Mouse (Mus musculus) adrenal gland, adult 8-10 months (tissue): Measurements from ENCODE around the gene Tnfrsf1a. TPM values are rescaled to one million over a fixed set of nuclear protein-coding genes. Genes with fewer than 3 reads are reported as not detected.
A peak's percentile ranks its signal among the peaks of the same experiment; 100 is the strongest.

Experiments
- DNase-seq: peaks from one replicate; pipeline ENCODE4 v3.0.0; 2022
- total RNA-seq, 4 experiments: library from RNA; stranded (reverse); gene quantifications; 2 replicates each; pipeline ENCODE4 v1.2.4; 2022

The Tnfrsf1a gene
- total RNA-seq, 4 experiments from 2014 or later = 194 to 259 (median 215) TPM

DNA sequence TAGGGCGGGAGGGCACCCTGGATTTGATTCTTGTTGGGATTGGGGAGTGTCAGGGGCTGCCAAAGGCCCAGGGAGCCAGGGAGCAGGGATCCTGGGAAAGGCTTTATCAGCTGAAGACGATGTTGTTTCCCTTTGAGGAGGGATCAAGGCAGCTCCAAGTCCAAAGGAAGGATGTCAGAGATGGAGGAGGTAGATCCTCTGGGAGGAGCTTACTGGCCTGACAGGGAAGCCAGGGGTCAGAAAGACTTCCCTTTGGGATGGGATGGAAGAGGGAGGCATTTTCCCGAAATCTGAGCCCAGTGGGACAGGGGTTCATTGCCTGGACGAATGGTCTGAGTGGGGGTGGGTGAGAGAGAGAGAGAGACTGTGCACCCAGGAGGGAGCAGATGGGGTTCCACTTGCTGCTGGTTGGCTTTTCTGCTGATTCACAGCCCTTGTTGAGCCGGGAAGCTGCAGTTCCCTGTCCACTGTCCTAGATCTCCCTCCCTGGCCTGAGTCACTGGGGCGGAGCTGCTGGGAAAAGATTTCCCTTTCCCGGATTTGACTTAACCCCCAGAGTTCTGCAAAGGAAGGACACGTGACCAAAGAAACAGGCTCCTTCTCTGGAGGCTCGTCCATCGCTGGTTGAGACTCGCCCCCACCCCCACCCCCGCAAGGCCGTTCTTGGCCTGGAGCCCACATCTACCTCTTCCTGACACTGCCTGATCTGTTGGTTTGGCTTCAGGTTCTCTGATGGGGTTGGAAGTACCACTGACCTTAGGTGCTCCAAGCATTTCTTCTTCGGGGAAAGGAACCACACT is 5.4 kb downstream of the Tnfrsf1a start:
- peak; percentile 85 for DNase-seq

DNA sequence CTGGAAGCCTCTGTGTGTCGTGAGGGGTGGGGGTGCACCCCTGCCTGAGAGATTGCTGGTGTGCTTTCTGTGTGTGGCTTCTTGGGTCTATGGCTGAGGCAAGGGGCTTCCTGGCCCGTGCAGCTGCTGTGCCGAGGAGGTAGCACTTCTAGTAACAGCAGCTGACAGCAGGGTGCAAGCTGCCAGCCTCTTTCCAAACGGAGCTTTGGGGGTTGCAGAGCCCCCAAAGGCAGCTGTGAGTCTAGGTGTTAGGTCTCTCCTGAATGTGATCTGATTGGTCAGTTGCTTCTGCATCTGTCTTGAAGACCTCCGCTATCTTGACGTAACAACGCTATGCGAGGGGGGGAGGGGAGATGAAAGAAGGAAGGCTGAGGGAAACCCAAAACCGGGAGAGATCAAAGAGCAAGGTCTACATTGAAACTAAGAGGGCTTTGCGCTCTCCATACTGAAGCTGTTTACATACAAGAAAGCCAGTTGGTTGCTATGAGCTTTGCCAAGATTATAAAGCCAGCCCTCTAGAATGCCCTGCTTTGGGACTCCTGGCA is 6.1 kb downstream of the Tnfrsf1a start:
- DNase-seq = no peak

DNA sequence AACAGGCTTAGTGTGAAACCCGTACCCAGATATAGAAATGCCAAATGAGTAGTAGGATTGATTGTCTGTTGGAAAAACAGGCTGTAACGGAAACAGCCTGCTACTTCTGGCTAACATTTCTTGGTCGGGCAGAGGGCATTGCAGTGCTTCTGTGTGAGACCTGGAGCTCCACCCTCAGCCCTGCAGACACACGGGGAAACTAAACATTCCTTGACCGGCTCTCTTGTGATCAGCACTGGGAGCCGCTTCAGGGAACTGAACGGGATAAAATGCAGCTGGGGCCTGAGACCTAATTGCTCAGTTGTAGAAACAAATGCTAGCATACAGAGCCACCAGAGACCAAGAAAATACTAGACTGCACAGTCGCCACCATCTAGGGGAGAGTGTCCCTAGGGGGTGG is 7.1 kb downstream of the Tnfrsf1a start:
- DNase-seq = no peak

DNA sequence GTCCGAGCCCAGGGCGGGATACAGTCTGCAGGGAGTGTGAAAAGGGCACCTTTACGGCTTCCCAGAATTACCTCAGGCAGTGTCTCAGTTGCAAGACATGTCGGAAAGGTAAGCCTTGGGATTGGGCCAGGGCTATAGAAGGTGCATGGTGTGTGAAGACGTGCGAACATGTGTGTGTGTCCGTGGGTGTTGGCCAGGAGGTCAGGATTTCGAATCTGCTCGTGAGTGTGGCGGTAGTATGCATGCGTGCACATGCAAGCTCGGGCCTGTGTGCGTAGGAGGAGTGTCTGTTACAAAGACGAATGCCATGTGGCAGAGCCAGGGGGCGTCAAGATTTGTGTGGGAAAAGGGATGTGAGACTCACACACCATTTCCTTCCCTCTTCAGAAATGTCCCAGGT is 8.2 kb downstream of the Tnfrsf1a start:
- DNase-seq = no peak

DNA sequence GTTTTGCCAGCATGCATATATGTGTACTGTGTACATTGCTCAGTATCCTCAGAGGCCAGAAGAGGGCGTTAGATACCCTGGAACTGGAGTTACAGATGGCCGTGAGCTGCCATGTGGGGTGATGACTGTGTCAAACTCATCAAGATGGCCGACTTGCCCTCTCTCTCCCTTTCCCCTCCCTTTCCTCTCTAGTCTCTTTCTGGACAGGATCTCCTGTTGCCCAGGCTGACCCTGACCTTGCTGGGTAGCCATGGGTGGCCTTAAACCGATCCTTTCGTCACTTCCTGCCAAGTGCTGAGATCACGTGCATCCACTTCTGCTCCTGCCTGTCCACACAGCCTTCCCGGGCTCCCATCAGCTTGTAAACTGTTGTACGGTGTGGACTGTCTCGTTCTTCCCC is 10.8 kb downstream of the Tnfrsf1a start:
- peak; percentile 81 for DNase-seq

DNA sequence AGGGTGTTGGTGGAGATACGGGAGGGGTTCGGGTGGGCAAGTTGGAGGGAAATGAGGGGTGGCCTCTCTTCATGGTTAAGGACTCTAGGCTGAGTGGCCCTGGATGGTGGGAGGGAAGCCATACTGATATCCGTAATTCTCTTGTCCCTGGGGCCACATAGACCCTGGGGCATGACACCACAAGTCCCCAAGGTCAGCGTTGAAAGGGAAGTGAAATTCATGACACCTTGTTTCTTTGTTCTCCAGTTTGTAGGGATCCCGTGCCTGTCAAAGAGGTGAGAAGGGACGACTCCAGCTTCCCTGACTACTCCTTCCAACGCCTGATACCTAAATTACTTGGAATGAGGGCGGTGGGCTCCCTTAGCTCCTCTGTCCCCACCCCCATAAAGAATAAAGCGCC is 11.7 kb downstream of the Tnfrsf1a start:
- no peak for DNase-seq

DNA sequence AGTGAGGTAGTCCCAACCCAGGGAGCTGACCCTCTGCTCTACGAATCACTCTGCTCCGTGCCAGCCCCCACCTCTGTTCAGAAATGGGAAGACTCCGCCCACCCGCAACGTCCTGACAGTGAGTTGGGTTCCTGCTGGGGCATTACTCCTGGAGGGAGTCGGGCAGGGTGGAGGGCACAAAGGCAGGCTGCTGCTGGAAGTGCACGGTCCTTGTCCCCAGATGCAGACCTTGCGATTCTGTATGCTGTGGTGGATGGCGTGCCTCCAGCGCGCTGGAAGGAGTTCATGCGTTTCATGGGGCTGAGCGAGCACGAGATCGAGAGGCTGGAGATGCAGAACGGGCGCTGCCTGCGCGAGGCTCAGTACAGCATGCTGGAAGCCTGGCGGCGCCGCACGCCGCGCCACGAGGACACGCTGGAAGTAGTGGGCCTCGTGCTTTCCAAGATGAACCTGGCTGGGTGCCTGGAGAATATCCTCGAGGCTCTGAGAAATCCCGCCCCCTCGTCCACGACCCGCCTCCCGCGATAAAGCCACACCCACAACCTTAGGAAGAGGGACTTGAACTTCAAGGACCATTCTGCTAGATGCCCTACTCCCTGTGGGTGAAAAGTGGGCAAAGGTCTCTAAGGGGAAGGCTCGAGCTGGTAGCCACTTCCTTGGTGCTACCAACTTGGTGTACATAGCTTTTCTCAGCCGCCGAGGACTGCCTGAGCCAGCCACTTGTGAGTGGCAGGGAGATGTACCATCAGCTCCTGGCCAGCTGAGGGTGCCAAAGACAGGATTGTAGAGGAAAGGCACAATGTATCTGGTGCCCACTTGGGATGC is 12.5 kb downstream of the Tnfrsf1a start:
- no peak for DNase-seq

DNA sequence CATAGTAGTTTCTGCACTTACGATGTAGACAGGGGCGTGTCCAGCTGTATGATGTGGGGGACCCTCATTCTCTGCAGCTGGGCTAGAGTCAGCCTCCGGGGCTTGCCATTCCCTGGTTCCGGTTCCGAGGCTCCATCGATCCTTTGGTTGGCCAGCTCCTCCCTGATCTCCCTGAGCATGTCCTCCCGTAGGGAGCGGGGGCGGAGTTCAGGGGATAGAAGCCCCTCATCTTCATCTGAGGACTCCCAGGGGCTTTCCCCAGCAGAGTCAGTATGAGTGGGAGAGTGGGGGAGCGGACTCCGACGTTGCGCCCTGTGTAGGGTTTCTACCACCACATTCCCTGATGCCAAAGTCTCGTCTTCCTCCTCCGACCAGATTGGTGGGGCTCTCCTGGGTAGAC is 13.9 kb downstream of the Tnfrsf1a start:
- DNase-seq = no peak

DNA sequence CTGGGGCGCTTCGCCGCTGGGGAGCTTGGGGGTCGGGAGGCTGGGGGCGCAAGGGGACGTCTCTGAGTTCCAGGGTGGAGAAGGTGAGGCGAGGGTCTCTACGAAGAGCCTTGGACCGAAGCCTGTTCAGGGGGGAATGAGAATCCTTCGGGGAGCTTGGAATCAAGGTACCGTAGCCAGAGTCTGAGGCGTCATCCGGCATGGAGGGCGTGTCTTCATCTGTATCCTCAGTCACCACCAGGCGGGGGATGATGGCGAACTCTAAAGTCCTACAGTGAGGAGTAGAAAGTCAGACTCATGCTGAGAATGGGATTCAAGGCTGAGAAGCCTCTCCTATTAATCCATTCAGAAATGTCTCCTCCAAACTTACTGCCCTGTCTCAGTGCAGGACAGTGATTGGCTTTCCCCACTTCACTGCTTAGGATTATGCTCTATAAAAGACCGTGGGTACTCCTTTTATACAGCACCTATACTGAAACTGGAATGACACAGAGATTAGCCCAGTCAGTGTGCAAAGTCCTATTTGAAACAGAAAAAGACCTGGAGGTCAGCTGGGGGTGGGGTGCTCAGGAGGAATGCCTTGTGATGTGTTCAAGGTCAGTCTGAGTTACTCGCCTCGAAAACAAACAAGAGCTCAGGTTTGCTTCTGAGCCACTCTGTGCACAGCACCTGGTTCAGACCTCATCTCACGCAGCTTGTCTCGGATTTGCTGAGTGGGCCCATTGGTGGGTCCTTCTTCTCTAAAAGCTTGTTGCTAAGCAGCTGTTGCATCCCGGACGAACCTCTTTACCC is 14.5 kb downstream of the Tnfrsf1a start:
- no peak for DNase-seq

DNA sequence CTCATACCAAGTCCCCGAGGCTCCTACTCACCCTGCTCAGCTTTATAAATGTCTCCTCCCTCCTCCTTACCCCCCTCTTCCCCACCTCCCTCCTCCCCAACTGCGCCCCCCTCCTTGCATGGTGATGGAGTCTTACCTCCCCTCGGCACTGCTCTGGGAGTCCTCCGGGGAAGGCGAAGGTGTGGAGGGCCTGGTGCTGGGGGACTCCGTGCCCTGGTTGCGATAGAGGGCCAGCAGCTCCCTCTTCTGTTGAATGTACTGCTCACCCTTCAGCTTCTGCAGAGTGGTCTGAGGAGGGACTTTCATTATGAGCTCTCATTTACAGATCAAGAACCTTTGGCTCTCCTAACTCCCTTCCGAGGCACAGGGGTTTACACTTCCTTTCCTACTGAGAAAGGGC is 15.3 kb downstream of the Tnfrsf1a start:
- no peak for DNase-seq

DNA sequence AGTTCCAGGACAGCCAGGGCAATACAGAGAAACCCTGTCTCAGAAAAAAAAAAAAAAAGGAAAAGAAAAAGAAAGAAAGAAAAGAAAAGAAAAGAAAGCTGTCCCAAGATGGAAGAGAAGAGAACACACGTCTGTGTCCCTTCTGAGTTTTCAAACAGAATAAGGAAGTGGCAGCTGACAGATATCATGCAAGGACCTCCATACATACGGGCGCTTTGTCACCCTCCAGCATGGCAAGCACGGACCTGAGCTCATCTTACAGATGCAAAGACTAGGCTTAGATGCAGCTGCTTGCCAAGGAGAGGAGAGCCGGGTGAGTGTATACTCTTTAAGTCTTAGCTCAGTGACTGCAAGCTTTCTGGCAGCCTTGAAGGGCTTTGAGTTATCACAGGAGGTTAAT is 16.4 kb downstream of the Tnfrsf1a start:
- no peak for DNase-seq

DNA sequence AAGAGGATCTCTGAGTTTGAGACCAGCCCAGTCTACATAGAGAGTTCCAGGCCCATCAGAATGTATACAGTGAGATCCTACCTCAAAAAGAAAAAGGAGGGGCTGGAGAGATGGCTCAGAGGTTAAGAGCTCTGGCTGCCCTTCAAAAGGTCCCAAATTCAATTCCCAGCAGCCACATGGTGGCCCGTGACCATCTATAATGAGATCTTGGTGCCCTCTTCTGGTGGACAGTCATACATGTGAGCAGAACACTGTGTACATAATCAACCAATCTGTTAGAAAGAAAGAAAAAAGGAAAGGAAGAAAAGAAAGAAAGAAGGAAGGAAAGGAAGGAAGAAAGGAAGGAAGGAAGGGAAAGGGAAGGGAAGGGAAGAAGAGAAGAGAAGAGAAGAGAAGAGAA is 17.0 kb downstream of the Tnfrsf1a start:
- no peak for DNase-seq

DNA sequence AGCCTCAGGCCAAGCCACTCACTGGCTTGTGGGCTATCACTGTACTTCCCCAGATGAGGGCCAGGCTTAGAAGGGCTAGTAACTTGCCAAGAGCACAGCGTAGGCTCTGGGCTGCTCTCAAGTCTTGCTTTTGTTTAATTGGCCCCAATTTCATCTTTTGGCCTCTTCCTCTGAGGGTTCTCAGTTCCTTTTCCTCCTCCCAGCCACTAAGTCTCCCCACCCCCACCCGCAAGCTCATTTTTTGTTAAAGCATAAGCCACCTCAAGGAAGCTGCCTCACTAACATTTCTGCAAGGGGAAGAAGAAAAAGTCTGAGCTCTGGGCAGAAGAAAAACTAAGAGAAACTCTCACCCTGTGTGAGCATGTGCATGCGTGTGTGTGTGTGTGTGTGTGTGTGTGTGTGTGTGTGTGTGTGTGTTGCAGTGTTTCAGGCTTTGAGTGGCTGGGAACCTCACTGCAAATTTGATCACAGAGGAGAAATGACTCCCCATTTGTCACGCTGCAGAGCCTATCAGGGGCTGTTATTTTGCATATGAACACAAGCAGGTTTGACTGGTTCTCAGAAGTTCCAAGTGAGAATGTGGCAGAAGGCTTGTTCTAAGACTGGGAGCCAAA is 18.7 kb downstream of the Tnfrsf1a start:
- no peak for DNase-seq

DNA sequence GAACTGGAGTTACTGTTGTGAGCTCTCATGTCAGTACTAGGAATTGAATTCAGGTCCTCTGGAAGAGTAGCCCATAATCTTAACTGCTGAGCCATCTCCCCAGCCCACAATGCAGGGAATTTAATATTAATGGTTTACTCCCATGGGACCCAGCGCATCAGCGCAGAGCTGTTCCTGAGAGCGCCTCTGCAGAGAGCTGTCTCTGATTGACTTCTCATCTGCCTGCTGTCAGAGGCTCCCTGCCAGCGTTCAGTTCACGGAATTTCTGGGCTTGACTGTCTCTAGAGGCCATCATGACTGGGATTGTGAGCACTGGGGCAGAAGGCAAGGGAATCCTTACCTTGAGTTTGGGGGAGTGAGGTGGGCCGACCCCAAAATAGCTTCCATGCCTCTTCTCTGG is 27.9 kb downstream of the Tnfrsf1a start:
- no peak for DNase-seq

DNA sequence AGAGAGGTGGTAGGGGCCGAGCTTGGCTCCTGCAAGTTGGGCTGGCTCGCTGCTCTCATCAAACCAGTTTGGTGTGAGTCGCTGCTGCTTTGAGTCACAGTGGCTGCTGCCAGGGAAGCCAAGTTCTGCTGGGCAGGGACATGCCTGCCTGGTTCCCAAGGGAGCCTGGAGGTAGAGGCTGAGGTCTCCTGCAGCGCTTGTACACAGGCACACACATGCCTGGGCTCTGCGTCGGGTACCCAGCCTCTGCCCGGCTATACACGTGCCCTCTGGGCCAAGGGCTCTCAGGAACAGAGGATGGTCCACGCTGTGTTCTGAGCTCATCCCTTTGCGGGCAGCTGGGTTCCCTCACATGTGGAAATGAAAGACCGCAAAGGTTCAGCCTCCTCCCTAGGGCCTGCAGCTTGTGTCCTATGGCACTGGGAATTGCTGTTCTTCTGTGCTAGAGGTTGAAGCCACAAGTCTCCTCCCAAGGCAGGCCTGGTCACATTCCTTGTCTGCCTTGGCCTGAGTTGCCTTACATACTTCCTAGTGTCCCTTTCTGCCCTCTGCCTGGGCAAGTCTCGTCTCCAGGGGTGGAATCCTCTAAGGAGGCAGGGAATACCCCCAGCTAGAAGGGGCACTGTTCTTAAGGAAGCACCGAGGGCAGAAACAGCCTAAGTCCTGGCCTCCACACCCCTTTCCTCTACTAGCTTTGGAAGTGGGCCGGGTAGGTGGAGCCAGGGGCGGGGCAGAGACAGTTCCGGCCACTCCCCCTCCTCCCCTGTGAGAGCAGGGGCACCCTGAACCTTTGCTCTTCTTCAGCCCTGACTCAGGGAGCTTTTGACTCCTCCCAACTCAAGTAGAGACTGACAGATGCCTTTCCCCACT is 28.7 kb downstream of the Tnfrsf1a start:
- peak; percentile 45 for DNase-seq

DNA sequence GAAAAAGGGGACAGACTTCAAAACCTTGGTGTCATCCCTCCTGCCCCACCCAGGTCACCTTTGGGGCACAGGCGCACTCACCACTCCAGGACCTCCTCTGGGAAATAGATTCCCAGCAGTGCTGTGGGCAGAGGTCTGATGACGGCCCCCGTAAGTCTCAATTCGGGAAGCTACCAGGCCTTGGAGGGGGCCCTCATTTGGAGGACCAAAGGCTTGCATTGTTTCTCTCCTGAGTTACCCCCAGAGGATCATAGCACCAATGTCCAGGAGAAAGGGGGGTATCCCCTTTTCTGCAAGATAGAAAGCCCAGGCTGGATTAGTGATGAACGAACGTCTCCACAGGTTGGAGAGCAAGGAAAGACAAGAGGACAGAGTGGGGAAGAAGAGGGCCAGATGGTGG is 29.5 kb downstream of the Tnfrsf1a start:
- no peak for DNase-seq

DNA sequence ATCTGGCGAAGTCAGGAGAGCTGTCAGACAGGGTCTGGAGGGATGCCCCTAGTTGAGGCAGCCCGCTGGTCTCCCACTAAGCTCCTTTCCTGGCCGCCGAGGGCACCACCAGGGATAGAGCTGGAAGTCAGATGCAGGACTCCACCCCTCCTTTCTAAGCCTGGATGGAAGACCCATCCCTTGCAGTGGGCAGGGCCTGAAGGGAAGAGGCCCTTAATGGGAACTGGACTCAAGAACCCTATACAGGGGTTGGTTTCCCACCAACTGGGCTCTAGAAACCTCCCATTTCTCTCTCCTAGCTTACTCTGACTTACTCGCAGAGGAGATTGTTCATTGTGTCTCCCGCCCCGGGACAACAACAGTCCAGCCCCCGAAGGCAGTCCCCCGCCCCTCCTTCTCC is 30.6 kb downstream of the Tnfrsf1a start:
- no peak for DNase-seq

DNA sequence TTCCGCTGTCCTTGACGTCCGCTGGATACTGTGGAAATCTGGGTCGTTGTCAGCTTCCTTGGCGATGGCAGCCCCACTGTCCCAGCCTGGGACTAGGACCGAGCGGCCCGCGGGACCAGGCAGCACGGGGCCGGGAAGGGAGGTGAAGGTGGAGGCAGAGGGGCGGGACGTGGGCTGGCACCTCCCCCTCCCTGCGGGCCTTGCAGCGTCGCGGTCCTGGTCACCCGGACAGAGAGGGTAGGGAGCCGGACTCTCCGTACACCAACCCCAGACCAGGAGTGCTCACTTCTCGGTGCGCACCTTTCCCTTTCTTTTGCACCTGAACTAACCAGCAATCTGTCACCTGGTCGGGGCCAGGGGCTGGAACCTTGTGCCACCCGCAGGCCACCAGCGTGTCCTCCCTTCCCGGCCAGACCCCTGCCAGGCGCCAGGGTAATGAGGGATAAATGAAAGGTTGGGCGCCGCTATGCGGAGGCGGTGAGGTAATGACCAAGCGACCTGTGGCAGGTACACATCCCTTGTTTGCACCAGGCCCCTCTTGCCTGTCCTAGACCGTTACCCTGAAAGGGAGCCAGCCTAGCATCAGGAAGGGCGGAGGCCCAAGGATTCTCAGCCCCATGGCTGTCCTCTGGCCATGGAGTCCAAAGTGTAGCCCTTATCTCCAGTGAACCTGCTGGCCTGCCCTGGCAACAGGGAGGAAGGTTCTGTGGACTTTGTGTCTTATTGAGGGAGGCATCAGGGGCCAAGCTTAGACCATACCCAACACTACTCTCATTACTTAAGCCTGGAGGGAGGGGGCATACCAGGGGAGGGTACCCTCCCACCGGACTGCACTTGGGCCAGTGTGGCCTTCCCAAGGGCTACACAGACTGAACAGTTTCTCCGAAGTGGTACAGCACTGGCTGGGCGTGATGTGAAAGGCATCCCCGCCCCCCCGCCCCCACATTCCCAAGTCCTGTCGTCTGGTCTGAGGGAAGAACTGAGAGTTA is 31.5 kb downstream of the Tnfrsf1a start, which contains the start of gene Plekhg6:
TSS of gene Plekhg6 (minus strand) at position 422 of the 989 bp plus-strand sequence.
- no peak for DNase-seq

DNA sequence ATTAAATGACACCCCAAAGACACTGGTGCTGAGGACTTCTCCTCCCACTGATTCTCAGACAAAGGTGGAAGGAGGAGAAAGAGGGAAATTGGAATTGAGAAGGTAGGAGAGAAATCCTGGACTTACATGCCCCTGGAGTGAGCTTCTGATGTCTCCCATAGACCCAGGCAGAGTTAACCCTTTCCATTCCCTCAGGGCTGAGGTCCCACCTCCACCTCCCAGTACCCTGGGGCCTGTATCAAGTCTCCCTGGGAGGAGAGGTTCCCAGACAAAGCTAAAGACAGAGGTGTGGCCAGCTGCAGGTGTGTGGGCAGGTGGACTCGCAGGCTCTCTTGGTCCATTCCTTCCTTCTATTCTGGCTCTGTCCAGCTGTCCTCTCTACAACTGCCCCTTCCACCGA is 32.9 kb downstream of the Tnfrsf1a start:
- DNase-seq = no peak
